Mouse (Mus musculus) cerebellum, adult 9-10 months (tissue): ENCODE measurements at regions not wholly inside any gene's neighbourhood (a gene's known extent, or its start where the extent isn't known, plus 50 kb on each side); places are given as distances from the start of the nearest gene placed in this dataset.

ENCODE experiments used
- DNase-seq: peaks from one replicate; pipeline ENCODE4 v3.0.0; 2022

DNA sequence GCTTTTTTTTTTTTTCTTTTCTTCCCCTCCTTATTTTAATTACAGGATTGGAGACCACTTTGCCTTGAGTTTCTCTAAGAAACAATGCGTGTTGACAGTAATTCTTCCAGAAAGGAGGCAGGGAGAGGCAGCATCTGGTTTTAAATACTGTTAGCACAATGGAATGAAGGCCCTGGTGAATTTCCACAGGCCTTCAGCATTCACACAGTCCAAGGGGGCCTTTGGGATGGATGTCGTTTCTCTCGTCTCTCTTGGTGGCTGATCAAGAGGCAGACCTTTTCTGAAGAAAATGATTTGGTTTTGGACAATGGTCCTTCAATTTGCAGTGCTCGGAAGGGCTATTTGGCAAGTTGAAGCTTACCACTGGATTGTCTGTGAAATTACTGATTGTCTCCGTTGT lies 321.4 kb downstream of the Lmx1a start:
- no peak for DNase-seq

DNA sequence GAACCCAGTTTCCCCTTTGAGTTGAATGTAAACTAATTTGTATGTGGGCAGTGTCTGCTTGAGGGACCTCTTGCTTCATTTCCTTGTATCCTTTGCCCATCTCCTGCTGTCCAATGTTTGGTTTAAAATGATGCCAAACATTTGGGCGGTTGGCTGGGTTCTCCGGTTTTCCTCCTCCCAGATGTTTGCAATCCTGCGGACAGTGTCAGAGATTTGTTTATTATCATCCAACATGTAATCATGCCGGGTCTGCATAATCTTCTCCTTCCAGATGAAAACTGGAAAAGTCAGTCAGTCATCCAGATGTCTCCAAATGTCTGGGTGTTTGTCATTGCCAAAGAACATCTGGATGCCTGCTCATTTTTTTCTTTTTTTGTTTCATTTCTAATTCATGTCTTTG lies 323.0 kb downstream of the Lmx1a start:
- DNase-seq = no peak

GRCm38 (mm10) chr1:168012611-168013010 lies 323.6 kb downstream of the Lmx1a start:
- no peak for DNase-seq

DNA sequence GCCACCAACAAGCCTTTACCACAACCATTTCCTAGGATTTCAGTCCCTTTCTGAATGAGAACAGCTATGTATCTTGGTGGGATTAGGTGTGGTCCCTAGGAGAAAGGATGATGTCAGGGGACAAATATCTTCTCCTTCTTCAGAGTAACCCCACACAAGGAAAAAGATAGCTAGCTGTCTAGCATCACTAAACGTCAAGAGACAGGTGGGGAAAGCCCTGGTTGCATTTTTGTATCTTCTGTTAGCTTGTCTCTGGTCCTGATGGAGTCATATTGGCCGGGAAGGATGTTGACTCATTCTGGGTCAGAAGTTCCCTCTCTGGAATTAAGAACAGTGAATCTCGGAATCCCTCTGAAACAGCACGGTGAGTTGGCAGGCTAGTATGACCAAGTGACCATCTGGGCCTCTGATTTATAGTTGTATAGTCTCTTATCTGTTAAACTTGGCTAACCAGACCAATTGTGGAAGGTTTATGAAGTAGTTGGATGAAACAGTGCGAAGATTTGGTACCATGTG lies 327.4 kb downstream of the Lmx1a start:
- no peak for DNase-seq

DNA sequence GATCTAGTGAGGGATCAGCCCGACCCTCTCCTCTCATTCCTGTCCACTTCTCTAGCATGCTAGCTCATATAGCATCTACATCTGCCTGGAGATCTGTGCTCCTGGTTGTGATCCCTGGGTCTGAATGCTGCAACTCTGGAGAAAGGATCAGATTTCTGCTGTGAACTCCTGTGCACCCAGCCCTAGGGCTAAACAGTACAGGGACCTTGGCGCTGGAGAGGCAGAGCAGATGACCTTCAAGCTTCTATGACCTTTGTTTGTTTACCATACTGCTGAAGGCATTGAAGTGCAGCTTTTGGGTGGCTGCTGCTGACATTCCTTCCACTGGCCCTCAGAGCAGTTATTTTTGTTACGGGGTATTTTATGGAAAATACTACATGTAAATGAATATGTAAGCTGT lies 337.4 kb downstream of the Lmx1a start:
- no peak for DNase-seq

GRCm38 (mm10) chr1:168044765-168045164 lies 355.7 kb downstream of the Lmx1a start:
- DNase-seq = no peak

- DNase-seq = peak; percentile 2
Observed at GRCm38 (mm10) chr1:168046347-168046746, 357.3 kb downstream of the Lmx1a start.

DNA sequence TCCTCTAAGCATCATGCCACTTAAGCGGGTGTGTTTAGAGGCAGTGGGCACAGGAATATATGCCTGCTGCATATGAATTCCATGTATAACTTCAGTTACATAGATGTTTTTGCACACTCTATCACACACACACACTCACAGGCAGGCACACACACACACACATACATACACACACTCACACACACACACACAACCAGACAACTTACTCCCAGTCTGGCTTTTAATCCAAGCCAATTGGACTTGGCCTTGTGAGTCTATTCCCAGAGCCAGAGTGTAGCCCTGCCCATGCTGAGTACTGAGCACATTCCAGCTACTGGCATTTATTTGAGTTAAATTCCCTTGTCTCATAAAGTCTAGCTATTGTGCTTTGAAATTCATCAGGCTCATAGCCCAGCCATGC lies 357.7 kb downstream of the Lmx1a start:
- DNase-seq = no peak

- no peak for DNase-seq
Observed at GRCm38 (mm10) chr1:168049965-168050364, 360.9 kb downstream of the Lmx1a start.

DNA sequence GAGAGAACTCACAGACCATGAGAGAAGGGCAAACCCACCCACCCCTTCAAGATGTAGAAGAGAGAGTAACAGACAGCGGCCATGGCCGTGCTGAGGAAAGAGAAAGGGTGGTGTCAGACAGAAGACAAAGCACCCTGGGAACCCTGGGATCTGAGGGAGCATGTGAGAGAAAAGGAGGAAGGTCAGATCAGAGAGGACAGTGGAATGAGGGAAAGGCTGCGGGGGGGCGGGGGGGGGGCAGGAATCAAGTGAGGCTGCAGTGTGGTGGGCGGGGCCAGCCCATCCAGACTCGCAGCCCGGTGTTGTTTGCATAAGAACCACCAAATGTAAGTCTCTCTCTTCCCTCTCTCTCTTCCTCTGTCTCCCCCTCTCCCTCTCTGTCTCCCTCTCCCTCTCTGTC lies 367.4 kb downstream of the Lmx1a start:
- DNase-seq = no peak

DNA sequence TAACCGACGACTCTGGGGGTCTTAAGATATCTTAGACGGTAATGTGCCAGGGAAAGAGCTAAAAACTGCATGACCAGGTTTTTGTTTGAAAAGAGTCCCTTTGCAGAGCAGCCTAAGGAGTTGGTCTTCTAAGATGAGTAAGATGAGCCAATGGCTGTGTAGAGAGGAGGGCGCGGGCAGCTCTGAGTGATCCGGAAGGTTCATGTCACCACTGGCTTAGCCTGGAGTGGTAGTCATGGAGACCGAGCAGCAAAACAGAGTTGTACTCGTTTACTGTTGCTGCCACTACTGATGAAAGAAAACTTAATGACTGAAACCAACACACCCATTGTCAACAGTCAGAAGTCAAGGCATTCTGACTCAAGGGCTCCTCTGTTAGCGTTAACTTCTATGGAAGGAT lies 368.4 kb downstream of the Lmx1a start:
- DNase-seq = no peak

- no peak for DNase-seq
Observed at GRCm38 (mm10) chr1:168058769-168059168, 369.7 kb downstream of the Lmx1a start.

DNA sequence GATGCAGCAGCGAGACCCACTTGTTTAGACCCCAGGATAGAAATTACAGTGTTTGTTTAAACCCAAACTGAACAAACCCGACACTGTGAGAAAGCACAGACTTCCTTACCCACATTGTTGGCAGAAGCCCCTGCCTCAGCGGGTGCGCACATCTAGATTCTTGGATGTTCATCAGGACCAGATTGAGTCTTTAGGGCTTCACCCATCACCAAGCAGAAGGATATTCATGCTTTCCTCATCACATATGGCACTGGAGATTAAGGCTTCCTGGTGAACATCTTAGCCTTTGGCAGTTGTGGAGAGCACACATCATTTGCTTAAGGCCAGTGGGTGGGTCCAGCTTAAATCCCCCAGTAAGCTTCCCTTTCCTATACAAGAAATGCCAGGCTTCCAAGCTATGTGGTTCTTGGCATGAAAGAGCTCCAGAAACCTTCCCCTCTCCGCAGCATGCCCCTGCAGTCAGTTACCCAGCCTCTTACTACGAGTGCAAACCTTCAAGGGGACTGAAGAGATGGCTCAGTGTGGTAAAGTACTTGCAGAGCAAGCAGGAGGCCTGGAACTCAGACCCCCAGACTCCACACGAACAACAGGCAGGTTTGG lies 367.9 kb downstream of the Pbx1 start:
- no peak for DNase-seq

- DNase-seq = no peak
Observed at GRCm38 (mm10) chr1:168065598-168066041, 366.4 kb downstream of the Pbx1 start.

DNA sequence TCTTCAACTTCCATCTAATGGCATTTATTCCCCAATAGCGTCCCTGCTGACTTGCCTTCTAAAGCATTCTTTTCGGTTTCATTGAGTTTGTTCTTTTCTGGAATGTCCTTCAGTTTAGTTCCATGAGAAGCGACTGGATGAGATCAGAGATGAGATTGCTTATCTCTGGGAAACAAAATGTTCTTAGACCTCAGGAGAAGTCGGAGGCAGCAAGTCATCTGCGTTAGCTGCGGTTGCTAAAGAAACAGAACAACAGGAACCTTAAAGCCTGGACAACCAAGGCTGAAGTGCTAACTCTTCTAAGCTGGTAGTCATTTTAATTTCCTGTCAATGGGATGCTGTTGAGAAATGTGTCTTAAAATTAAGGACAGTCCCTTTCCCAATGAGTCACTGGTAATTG lies 365.3 kb downstream of the Pbx1 start:
- no peak for DNase-seq

- no peak for DNase-seq
Observed at GRCm38 (mm10) chr1:168068003-168068919, 363.8 kb downstream of the Pbx1 start.

DNA sequence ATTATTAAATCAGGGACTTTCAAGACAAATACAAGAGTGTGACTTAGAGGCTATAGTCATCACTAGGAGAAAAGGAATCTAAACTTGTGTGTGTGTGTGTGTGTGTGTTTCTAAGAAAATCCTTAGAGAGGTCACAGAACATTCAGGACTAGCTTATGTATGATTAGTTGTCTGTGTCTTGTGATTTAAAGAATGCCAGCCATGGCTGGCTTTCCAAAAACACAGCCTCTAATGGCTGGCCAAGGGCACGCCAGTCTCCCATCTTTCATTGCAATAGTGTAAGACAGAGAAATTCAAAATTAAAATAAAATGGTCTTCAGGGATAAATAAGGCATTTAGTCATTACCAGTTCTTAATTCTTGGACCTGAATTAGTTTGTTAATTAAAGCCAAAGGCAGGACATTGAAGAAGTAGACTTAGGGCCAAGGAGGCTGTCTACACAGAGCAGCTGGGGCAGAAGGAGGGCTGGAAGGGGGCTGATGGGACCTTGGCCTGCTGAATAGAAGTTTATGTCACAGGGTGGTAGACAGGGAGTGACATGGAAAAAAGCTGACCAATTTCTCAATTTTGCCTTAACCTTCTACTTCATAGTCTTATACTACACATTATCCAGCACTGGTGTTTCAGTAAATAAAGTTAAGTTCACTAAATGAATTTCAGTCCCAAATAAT lies 363.0 kb downstream of the Pbx1 start:
- no peak for DNase-seq
